Mouse (Mus musculus): ENCODE data around the gene Cd59b. TPM values are rescaled to one million over a fixed set of nuclear protein-coding genes. Genes with fewer than 3 reads are reported as not detected.
"Not testable (repeated sequence)": the region's sequence is repeated elsewhere in the genome, so short reads cannot be mapped to it uniquely, and the experiment has no call there.

Cd59b gene
- total RNA-seq, 2 experiments from 2014 or later, result not detected

DNA sequence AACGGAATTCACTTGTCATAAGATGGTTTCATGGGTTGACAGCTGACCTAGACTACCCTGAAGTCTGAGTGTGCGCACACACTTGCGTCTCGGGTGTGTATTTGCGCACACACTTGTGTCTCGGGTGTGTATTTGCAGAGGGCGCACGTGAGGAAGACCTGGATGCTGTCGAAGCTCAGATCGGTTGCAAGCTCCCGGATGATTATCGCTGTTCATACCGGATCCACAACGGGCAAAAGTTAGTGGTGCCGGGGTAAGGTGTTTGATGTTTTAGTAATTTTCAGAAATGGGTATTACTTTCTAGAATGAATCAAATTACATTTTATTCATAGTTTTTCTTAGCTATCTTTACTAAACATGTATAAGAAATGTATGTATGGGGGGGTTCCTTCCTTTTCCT lies 26.9 kb upstream of the Cd59b start:
- no peak for TF ChIP-seq CTCF (conservative IDR thresholded peaks at IDR 0.05)
- no peak overlapping the region for H3K27ac ChIP-seq
- H3K4me3 ChIP-seq, result no peak overlapping the region
- DNase-seq (ENCODE audit: low spot score in 2 of 2), result no peak

DNA sequence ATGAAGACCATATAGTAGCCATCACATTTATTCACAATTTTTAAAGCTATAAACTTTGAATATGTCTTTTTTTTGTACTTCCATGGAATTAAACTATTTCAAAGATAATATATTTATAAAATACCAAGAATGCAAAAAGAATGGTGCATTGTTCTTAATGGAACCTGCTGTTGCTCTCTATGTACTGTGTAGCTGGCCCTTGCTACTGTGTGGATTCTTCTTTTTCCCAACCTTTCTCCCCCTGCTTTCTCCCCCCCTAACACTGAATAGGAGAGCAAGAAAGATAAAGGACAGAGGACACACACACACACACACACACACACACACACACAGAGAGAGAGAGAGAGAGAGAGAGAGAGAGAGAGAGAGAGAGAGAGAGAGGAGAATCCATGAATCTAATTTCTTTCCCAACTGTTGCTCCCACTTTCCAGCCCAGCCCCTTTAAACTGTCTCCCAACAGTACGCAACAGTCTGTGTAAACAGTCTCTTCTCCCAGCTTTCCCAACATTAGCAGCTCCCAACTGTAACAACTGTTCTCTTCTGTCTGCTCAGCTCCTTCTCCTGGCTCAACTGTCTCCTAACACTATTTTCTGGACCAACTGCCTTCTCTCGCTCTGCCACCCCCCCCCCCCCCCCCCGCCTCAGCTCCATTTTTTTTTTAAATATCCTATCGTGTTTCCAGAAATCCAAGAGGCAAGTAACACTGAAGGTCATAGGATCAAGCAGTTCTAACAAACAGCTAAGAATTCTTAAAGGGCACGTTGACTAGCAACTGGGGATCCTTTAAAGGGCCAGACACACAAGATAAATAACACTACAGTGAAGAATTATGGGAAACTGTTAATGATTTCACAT lies 25.8 kb upstream of the Cd59b start:
- Histone ChIP-seq H3K27ac (no peak overlapping the region), H3K4me3 (no peak overlapping the region)
- no peak for TF ChIP-seq CTCF (conservative IDR thresholded peaks at IDR 0.05)
- no peak for DNase-seq (ENCODE audit: low spot score in 2 of 2)

DNA sequence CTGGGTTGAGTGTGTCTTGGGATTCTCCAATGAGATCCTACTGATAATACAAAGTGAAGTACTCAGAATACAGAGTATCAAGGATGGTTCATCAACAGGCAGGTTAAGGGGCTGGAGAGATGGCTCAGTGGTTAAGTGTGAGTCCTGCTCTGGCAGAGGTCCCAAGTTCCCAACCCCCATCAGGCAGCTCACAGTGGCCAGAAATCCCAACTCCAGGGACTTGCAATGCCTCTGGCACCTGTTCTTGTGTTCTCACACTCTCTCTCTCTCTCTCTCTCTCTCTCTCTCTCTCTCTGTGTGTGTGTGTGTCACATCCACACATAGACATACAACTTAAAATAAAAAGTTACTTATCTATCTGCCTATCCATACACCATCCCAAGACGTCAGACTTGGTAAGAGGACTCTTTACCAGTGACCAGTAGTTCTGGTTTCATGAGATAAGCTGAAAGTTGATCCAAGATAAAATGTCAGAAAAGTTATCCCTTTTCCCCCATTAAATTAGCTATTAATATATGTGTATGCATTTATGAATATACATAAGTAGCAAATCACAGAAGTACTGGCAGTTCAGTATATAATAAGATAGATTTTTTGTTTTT lies 25.1 kb upstream of the Cd59b start:
- DNase-seq (ENCODE audit: low spot score in 2 of 2), result no peak
- Histone ChIP-seq H3K27ac (no peak overlapping the region), H3K4me3 (no peak overlapping the region)
- no peak for TF ChIP-seq CTCF (conservative IDR thresholded peaks at IDR 0.05)

DNA sequence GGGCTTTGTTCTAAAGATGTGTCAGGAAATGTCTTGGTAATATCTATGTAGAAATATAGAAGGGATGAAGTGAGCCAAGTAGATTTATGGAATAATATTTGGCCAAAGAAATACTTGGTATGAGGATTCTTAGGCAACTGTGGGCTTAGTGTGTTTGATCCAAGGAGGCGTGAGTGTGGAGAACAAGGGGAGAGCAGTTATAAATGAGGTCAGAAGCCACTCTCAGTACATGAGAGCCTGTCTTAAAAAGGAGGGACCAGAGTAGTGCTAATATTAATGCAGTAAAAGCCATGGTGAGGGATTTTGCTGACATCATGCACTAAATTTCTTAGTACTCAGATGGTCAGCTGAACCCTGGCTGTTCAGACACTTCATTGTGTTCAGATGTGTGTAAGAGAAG lies 11.3 kb upstream of the Cd59b start:
- Histone ChIP-seq H3K4me3 (no peak overlapping the region), H3K27ac (no peak overlapping the region)
- TF ChIP-seq CTCF (conservative IDR thresholded peaks at IDR 0.05), result no peak
- DNase-seq (ENCODE audit: low spot score in 2 of 2), result no peak

DNA sequence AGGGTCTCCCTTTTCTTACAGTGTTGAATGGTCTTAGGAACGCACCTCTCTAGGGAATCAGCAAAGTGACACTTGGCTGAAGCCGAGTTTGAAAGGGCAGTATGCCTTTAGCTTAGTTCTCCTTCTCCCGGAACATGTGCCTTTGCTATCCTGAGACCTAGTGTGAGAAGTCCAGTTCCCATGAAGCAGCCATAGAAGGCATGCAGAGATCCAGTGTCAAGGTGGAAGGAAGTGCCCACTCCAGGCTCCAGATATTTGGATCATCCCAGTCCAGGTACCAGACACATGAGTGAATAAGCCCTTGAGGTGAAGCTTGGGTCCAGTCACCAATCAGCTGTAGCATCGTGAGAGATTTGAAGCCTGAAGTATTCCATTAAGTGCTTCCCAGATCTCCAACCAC lies 10.7 kb upstream of the Cd59b start:
- TF ChIP-seq CTCF (conservative IDR thresholded peaks at IDR 0.05), result no peak
- DNase-seq (ENCODE audit: low spot score in 2 of 2), result no peak
- Histone ChIP-seq H3K27ac (no peak overlapping the region), H3K4me3 (no peak overlapping the region)

DNA sequence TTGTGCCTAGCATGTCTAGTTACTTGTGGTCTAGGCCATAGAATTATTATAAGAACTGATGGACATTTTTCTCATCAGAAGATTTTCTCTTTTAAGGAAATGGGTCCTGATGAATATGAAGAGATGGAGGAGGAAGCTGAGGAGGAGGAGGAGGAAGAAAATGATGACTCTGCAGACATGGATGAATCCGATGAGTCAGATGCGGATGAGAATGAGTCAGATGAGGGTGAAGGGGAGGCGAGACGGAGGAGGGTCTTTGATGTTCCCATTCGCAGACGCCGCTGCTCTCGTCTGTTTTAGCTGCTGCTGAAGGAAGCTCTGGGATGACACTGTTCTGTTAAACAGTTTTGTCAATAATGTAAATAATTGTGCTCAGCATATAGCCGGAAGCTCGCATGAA lies 9.9 kb upstream of the Cd59b start:
- TF ChIP-seq CTCF (conservative IDR thresholded peaks at IDR 0.05), result no peak
- Histone ChIP-seq H3K27ac (no peak overlapping the region), H3K4me3 (no peak overlapping the region)
- no peak for DNase-seq (ENCODE audit: low spot score in 2 of 2)

DNA sequence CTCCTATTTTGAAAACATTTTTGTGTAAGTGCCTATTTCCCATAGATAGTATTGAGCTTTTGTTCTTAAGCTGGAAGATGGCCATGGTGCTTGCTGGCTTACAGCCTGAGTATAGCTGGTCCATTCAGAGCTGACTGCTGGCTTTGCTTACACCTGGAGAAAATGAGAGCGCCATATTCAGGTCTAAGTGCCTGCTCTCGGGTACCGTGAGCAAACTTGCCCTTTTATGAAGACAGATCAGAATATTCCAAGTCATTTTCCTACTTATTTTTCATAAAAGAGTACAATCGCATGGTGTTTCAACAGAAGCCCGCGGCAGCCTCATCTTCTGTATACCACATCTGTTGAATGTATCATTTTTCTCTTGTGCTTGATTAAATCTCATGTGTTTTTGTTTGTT lies 8.7 kb upstream of the Cd59b start:
- Histone ChIP-seq H3K4me3 (no peak overlapping the region), H3K27ac (no peak overlapping the region)
- DNase-seq (ENCODE audit: low spot score in 2 of 2), result no peak
- no peak for TF ChIP-seq CTCF (conservative IDR thresholded peaks at IDR 0.05)

DNA sequence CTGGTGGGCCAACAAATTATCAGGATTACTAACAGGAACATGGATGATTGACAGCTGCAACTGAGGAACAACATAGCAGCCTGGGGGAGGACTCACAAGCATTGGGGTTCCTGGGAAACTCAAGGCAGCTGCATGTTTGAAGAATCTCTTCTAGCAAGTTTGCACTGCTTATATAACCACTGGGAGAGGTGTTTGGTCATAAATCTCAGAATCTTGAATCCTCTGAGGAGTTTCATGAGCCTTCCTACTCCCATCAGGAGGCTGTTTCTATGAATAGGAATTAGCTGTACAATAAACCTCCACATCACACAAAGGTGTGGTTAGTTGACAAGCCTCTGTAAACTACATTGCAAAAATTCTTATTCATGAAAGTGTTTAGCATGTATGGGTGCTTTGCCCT lies 7.0 kb upstream of the Cd59b start:
- no peak for DNase-seq (ENCODE audit: low spot score in 2 of 2)
- TF ChIP-seq CTCF (conservative IDR thresholded peaks at IDR 0.05), result no peak
- H3K27ac ChIP-seq, result no peak overlapping the region
- H3K4me3 ChIP-seq, result no peak overlapping the region

DNA sequence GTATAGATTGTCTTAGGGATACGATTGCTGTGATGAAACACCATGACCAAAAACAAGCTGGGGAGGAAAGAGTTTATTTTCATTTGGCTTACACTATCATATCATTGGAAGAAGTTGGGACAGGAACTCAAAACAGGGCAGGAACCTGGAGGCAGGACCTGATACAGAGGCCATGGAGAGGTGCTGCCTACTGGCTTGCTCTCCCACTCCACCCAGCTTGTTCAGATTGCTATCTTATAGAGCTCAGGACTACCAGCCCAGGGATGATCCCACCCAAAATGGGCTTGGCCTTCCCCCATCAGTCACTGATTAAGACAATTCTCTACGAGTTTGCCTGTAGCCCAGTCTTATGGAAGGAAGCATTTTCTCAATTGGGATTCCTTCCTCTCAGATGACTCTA lies 5.5 kb upstream of the Cd59b start:
- Histone ChIP-seq H3K4me3 (no peak overlapping the region), H3K27ac (no peak overlapping the region)
- no peak for DNase-seq (ENCODE audit: low spot score in 2 of 2)
- no peak for TF ChIP-seq CTCF (conservative IDR thresholded peaks at IDR 0.05)

DNA sequence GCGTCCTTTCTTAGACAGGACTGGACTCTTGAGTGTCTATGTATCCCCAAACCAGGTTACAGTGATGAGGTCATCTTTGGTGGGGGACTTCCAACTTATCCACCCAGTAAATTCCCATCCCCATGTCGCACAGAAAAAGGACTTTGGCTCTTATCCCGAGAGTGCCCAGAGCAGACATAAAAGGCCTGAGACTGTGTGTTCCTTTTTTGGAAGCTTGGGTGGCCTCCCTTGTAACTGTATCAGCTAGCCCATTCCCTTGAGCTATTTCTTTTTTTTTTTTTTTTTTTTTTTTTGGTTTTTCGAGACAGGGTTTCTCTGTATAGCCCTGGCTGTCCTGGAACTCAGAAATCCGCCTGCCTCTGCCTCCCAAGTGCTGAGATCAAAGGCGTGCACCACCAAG lies 4.1 kb upstream of the Cd59b start, which contains the start of gene Gm10912:
Gene Gm10912 (plus strand): TSS at position 301 of the 400 bp plus-strand sequence.
- H3K4me3 ChIP-seq; DNase-seq (ENCODE audit: low spot score in 2 of 2); H3K27ac ChIP-seq: not testable (repeated sequence)

DNA sequence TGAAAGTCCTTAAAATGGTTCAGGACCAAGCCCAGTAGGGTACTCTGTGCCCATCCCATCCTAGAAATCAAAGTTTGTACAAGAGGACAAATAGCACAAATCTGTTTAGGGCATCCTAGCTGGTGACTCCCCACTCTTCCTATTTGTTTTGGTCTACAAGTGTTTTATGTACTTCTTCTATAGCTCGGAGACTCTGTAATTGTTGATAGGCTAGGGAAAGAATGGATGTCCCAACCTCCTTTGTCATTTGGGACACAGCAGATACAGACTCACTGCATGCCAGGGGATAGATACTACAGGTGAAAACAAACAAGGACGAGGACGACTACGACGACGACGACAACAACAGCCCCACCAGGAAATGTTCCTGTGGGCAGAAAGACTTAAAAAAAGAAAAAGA lies 1.2 kb upstream of the Cd59b start, which contains the start of gene Gm10799:
Gene Gm10799 (minus strand): TSS at position 101 of the 400 bp plus-strand sequence.
- DNase-seq (ENCODE audit: low spot score in 2 of 2); H3K27ac ChIP-seq; H3K4me3 ChIP-seq: not testable (repeated sequence)

DNA sequence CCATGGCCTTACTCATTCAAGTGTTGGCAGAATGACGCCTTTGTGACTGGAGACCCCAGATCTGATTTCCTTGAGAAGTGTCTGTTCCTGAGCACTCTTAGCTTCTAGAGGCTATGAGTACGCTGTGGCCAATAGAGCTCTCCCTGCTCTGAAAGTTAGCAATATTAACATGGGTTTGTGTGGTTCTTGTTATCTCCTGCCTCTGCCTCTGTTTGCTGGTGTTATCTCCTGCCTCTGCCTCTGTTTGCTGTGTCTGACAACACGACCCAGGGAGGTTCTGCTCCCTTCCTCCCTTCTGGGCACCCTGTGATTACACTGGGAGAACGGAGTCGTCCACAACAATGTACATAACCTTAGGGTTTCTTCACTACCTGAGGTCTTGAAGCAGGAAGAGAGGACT lies 8.6 kb downstream of the Cd59b start:
- DNase-seq (ENCODE audit: low spot score in 2 of 2); H3K27ac ChIP-seq; H3K4me3 ChIP-seq: not testable (repeated sequence)

DNA sequence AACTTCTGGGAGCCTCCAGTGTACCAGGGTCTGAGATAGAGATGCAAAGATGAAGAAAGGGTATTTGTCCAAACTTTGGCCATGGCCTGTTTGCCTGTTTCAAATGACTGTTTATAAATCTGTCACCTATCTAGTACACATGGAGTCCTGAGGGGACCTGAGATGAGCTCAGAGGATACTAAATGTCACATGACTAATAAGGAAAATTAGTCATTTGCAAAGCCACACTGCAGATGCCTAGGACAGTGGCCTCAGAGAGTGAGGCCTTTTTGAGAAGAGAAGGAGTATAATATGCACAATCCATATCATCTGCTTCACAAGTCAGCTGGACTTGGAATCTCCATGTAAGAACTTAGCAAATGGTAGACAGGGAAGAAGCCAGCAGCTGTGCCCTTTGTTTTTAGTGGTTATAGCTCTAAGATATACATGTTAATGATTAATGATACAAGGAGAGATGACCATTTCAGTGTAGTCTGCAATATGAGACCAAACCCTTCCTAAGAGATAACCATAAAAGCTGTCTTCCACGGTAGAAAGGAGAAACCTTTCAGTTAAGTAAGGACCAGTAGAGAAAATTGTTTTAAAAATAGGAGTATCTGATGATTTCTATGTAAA lies 11.9 kb downstream of the Cd59b start:
- not testable (repeated sequence) for H3K4me3 ChIP-seq; H3K27ac ChIP-seq; DNase-seq (ENCODE audit: low spot score in 2 of 2)

DNA sequence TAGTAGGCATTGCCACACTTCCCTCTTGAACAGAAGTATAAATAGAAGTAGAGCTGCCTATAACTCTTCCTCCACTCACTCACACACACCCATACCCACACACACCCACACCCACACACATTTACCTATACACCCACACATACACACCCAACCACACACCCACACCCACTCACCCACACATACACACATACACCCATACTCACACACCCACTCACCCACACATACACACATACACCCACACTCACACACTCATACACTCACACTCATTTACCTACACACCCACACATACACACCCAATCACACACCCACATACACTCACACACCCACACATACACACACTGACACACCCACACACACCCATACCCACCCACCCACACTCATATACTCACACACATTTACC lies 12.8 kb downstream of the Cd59b start:
- no peak for TF ChIP-seq CTCF (conservative IDR thresholded peaks at IDR 0.05)
- Histone ChIP-seq H3K4me3 (no peak overlapping the region), H3K27ac (no peak overlapping the region)
- DNase-seq (ENCODE audit: low spot score in 2 of 2), result no peak

DNA sequence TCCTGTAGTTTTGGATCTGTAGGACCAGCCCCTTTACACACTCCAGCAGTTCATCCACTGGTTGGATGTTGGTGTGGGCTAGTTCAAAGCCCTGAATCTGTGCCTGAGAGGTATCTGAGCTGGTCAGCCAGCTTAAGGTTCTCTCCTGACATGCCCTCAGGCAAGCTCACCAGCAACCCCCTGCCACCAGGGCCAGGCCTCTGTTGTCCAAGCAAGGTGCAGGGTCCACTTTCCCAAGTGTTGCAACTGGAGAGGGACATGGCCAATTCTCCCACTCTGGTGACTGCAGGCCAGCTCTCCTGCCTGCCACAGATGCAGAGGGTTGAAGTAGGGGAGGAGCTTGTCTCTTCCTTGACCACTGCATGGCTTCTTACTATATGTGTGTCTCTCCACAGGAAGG lies 14.4 kb downstream of the Cd59b start:
- not testable (repeated sequence) for H3K4me3 ChIP-seq; DNase-seq (ENCODE audit: low spot score in 2 of 2); H3K27ac ChIP-seq

DNA sequence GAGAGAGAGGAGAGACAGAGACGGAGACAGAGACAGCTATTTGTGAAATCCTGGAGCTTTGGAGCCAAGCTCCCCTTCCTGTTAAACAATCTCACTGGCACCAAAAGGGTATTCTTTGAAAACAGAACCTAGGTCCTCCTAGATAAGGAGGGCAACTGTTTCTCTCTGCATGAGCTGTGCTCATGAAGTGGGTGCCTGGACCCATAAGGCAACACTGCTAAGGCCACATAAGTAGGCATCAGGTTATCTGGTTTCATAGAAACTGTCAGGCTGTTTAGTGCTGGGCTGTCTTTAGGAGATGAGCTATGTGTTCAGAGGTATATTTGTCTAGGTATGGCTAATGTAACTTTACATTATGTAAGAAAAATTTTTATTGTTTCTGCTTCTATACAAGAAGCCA lies 17.9 kb downstream of the Cd59b start:
- not testable (repeated sequence) for DNase-seq (ENCODE audit: low spot score in 2 of 2); H3K4me3 ChIP-seq; H3K27ac ChIP-seq

Measured in layer of hippocampus, adult 2 months (tissue).